Mouse (Mus musculus) midbrain, embryonic 14.5 days (tissue): Measurements from ENCODE around the gene Foxp2. TPM values are rescaled to one million over a fixed set of nuclear protein-coding genes. Genes with fewer than 3 reads are reported as not detected.

Source experiments
- ATAC-seq: fragments of 200-750 bp; cut with Nextera tagmentation; 2 replicates; pipeline ENCODE4 v1.8.0; 2017; ENCODE audit warnings: moderate number of reproducible peaks, moderate library complexity; ENCODE audit not compliant: low FRiP score, low TSS enrichment
- DNase-seq: peaks from one replicate; pipeline ENCODE4 v3.0.0-alpha.2; 2015
- H3K27ac ChIP-seq: fragments of 300-500 bp; sonication (generic); replicated peaks from 2 replicates; pipeline ENCODE4 v1.5.1; 2014; ENCODE audit warnings: mild to moderate bottlenecking, low read depth, low read length, moderate library complexity
- H3K27me3 ChIP-seq: fragments of 300-500 bp; sonication (generic); 2 replicates; pipeline ENCODE4 v1.6.1; 2014; ENCODE audit warnings: low read length, control low read depth, mixed read lengths; ENCODE audit not compliant: control insufficient read depth, insufficient read depth
- H3K36me3 ChIP-seq: fragments of 300-500 bp; sonication (generic); 2 replicates; pipeline ENCODE4 v1.6.1; 2014; ENCODE audit warnings: low read length, control low read depth; ENCODE audit not compliant: control insufficient read depth, insufficient read depth
- H3K4me1 ChIP-seq: fragments of 300-500 bp; sonication (generic); 2 replicates; pipeline ENCODE4 v1.6.1; 2014; ENCODE audit warnings: mild to moderate bottlenecking, antibody characterized with exemption, low read length, control low read depth; ENCODE audit not compliant: control insufficient read depth, insufficient read depth
- H3K4me2 ChIP-seq: fragments of 300-500 bp; sonication (generic); 2 replicates; pipeline ENCODE4 v1.6.1; 2014; ENCODE audit warnings: mild to moderate bottlenecking, low read length, moderate library complexity
- H3K4me3 ChIP-seq: fragments of 300-500 bp; sonication (generic); replicated peaks from 2 replicates; pipeline ENCODE4 v1.5.1; 2014; ENCODE audit warnings: low read depth, low read length
- H3K9ac ChIP-seq: fragments of 300-500 bp; sonication (generic); replicated peaks from 2 replicates; pipeline ENCODE4 v1.6.1; 2014; ENCODE audit warnings: mild to moderate bottlenecking, low read length, moderate library complexity
- H3K9me3 ChIP-seq: fragments of 300-500 bp; sonication (generic); 2 replicates; pipeline ENCODE4 v1.6.1; 2016; ENCODE audit warnings: low read length, control low read depth, mixed read lengths; ENCODE audit not compliant: control insufficient read depth
- WGBS: fragments of 180-500 bp; shearing (Covaris S2); extraction: QIAGEN DNeasy Blood & Tissue Kit; methylation state at CpG from one replicate; pipeline ENCODE4 v1.1.7; 2014; 5-methylcytosine and 5-hydroxymethylcytosine counted together
- polyA plus RNA-seq: library from polyadenylated mRNA; unstranded; fragments of >200 nt; fragmentation: Nextera tagmentation; extraction: Ambion mirVana; gene quantifications from 2 replicates; pipeline ENCODE4 v1.2.1, GENCODE M21; 2014

Foxp2 gene
- polyA plus RNA-seq, 1 experiment from 2014 or later = 106 TPM

DNA sequence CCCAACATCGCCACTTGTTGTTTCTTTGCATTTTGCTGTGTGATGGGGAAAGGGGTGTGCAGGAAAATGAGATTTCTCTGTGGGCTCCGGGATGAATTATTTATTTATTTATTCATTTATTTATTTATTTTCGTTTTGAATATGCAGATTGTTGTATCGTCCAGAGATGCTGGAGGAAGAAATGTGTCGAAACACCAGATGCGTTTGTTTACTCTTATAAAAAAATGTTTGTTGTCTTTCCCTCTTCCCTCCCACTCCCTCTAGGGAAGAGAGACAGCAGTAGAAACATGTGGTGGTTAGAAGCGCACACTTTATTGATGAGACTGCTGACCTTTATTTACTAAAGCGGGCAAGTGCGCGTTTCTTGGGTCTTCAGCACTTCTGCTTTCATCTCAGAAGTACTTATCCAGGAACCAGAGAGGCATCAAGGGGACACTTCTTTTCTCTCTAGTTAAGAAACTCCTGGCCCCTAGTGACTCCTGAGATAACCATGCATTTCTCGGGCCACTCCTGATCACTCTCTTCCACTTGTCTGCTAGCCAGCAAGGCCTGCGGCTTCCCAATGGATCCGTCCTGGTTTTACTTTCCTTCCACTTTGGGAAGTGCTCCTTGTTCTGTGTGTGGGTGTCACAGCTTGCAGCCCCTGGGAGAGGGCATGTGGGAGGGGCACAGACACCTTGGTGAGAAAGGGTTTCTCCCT lies 972 bp downstream of the Foxp2 start:
- H3K27me3 ChIP-seq = no peaks in the 10 kb centered on the region
- peaks cover 23% of the 10 kb centered on the region for H3K4me1 ChIP-seq
- H3K4me2 ChIP-seq = peak overlapping the region; percentile 98
- H3K36me3 ChIP-seq = no peaks in the 10 kb centered on the region
- H3K9me3 ChIP-seq = no peaks in the 10 kb centered on the region
- WGBS = 3% methylated on average over 13 of the region's 13 CpGs
- H3K4me3 ChIP-seq = peak overlapping the region; percentile 73
- no peak overlapping the region for H3K27ac ChIP-seq
- H3K9ac ChIP-seq = peak overlapping the region; percentile 71
- ATAC-seq = no peak
- DNase-seq = peak; percentile 40

DNA sequence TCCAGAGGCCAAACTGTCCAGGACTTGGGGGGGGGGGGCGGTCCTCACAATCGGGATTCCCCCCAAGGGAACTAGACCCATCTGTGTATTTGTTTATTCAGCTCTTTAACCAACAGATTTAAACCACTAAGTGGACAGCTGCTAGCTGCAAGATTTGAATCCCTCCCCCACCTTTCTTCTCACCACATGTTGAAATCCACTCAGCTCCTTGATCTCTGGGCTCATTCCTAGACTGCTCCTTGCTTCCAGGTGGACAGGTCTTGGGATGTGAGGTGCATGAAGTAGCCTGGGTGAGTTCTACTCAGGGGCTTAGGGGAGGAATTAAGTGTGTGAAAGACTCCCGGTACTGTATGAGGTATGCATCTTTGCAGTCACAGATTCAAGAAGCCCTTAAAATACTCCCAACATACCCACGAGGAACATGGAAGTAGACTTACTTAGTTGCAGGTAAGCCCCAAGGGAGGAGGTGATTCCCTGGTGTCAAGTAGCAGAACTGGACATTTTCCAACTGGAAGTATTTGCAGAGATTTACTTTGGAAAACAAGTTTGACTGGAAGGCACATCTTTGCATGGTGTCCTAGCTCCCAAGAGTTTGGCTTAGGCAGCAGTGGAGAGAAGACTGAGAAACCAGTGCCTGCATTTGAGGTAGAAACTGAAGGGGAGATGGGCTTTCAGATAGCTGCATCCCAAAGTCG lies 2.3 kb downstream of the Foxp2 start:
- Histone ChIP-seq H3K4me2 (peak overlapping the region; percentile 98), H3K4me1 (peaks cover 22% of the 10 kb centered on the region), H3K27ac (no peak overlapping the region), H3K27me3 (no peaks in the 10 kb centered on the region), H3K4me3 (no peak overlapping the region; the same call in 1 of the 2 replicates), H3K36me3 (no peaks in the 10 kb centered on the region), H3K9me3 (no peaks in the 10 kb centered on the region), H3K9ac (no peak overlapping the region)
- DNase-seq (peak; percentile 6), ATAC-seq (no peak)
- WGBS = 57% methylated on average over 5 of the region's 5 CpGs

DNA sequence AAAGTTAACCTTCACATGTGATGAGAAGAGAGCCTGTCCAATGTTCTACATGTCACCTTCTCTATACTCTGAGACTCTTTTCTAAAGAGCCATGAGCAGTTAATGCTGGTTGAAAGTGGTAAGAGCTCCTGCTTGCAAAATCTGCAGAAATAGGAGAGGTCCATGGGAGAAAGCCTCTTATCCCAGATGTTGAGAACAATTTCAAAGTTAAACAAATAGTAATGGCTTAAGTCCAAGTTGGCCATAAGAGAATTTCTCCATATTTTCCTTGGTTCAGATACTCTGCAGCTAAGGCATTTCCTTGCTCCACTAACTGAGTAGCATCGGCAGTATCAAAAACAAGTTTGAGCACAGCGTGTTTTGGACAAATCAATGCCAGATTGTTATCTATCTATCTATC lies 13.9 kb downstream of the Foxp2 start:
- no peaks in the 10 kb centered on the region for H3K36me3 ChIP-seq
- no peak overlapping the region for H3K4me2 ChIP-seq
- ATAC-seq (no peak), DNase-seq (no peak)
- H3K4me1 ChIP-seq = no peaks in the 10 kb centered on the region
- H3K9me3 ChIP-seq = no peaks in the 10 kb centered on the region
- no peak overlapping the region for H3K9ac ChIP-seq
- no peaks in the 10 kb centered on the region for H3K27me3 ChIP-seq
- WGBS = 95% methylated on average over 2 of the region's 2 CpGs
- H3K27ac ChIP-seq = no peak overlapping the region
- H3K4me3 ChIP-seq = no peak overlapping the region

DNA sequence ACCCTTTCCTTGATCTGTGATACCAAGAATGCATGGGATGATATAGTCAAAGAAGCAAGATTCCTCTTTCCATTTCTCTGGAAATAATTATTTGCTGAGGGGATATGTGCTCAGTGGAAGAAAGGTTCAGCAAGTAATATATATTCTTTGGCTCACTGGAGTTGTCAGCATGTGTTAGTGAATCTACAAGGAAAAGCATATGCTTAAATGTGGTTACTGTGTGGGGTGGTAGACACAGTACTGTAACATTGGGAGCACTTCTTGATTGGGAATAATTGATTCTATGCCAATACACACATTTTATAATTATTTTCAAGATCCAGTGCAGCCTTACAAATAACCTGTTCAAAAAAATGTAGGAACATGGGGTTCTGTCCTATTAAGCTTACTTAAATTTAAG lies 21.6 kb downstream of the Foxp2 start:
- no peaks in the 10 kb centered on the region for H3K27me3 ChIP-seq
- H3K9ac ChIP-seq = no peak overlapping the region
- no peaks in the 10 kb centered on the region for H3K36me3 ChIP-seq
- H3K4me1 ChIP-seq = no peaks in the 10 kb centered on the region
- ATAC-seq = no peak
- no peak overlapping the region for H3K4me2 ChIP-seq
- H3K9me3 ChIP-seq = no peaks in the 10 kb centered on the region
- H3K27ac ChIP-seq = no peak overlapping the region
- no peak overlapping the region for H3K4me3 ChIP-seq
- DNase-seq = no peak

DNA sequence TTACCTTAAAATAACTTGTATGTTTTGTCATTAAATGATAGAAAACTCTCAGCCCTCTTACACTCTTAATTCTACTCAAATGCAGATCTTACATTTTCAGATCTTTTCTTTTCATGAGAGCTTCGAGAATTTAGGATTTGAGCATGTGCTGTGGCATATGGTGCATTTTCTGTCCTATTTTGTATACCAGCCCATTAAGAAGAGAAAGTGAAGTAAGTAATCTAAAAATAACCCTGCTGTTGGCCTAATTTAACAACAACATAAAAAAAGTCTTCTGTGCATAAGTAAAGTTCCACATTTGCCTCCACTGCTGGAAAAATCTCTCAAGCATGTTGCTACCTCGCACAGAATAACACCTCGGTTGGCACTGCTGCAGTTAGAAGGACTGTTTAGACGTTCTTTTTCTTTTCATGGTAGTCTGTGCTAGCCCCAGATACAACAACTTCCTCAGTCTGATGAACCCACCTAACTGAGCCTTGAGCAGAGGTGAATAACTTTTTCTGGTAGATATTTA lies 23.9 kb downstream of the Foxp2 start:
- no peak for ATAC-seq
- Histone ChIP-seq H3K27me3 (no peaks in the 10 kb centered on the region), H3K4me2 (no peak overlapping the region), H3K4me3 (no peak overlapping the region), H3K9ac (no peak overlapping the region), H3K9me3 (no peaks in the 10 kb centered on the region), H3K27ac (no peak overlapping the region), H3K36me3 (no peaks in the 10 kb centered on the region), H3K4me1 (no peaks in the 10 kb centered on the region)
- DNase-seq = no peak
- WGBS = 84% methylated on average over 4 of the region's 4 CpGs

DNA sequence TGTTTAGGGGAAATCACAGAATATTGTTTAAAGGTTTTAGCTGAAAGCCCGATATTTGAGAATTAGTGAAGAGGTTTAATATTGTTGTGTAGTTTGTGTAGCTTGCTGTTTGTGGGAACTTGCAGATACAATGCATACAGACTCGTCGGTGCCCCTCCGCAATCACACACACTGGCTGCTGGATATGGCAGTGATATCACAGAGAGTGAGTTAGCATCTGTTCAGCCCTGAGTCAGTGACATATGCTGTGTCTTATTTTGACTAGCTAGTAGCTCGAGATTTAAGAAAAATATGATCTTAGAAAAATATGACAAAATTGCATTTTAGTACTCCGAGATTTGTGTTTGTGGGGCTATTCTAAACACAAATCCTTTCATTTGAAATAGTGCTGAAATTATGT lies 49.9 kb downstream of the Foxp2 start:
- ATAC-seq (no peak), DNase-seq (no peak)
- Histone ChIP-seq H3K36me3 (no peaks in the 10 kb centered on the region), H3K9me3 (peaks cover 9% of the 10 kb centered on the region; the same call in 1 of the 2 replicates), H3K4me2 (no peak overlapping the region), H3K27me3 (no peaks in the 10 kb centered on the region), H3K4me1 (no peaks in the 10 kb centered on the region), H3K9ac (no peak overlapping the region), H3K27ac (no peak overlapping the region), H3K4me3 (no peak overlapping the region)
- WGBS = 88% methylated on average over 6 of the region's 6 CpGs

DNA sequence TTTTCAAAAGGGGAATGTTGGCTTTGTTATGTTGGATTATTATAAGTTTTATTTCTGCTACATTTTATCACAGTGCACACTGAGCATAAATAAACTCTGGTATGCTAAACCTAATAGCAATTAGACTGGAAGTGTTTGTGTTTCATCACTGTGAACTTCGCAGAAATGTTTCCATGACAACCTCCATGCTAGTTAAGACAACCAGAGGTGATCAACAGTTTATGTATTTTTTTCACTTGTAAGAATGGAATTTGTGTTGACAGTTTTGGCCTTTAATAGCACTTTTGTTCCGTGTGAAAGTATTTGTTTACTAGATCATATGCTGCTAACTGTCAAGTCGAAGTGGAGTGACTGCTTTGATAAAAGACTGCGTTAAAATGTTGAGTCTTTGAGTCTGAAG lies 51.6 kb downstream of the Foxp2 start:
- DNase-seq (no peak), ATAC-seq (no peak)
- H3K9me3 ChIP-seq = peaks cover 9% of the 10 kb centered on the region; the same call in 1 of the 2 replicates
- WGBS = 39% methylated on average over 4 of the region's 4 CpGs
- no peaks in the 10 kb centered on the region for H3K27me3 ChIP-seq
- H3K27ac ChIP-seq = no peak overlapping the region
- no peak overlapping the region for H3K4me3 ChIP-seq
- H3K4me2 ChIP-seq = no peak overlapping the region
- H3K36me3 ChIP-seq = no peaks in the 10 kb centered on the region
- no peaks in the 10 kb centered on the region for H3K4me1 ChIP-seq
- H3K9ac ChIP-seq = no peak overlapping the region

DNA sequence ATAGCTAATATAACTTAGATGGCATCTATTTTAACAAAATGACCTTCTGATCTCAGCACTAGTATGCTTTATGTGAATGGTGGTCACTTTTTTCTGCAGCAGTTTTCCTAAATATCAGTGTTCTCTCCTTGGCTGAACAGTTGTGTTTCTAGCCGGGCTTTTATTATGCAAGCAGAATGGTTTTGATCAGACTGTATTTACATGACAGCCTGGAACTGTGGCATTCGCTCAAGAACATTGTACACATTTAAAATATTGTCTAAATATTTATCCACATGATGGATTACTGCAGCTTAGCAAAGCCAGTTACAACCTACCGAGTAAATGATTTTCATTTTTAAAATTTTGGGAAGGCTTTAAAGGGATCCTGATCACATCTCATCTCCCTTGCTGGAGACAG lies 75.9 kb downstream of the Foxp2 start:
- H3K36me3 ChIP-seq = no peaks in the 10 kb centered on the region
- DNase-seq = no peak
- ATAC-seq = no peak
- peaks cover 4% of the 10 kb centered on the region; the same call in 1 of the 2 replicates for H3K9me3 ChIP-seq
- H3K4me3 ChIP-seq = no peak overlapping the region
- no peak overlapping the region for H3K27ac ChIP-seq
- H3K4me1 ChIP-seq = peaks cover 5% of the 10 kb centered on the region; the same call in 1 of the 2 replicates
- no peak overlapping the region for H3K4me2 ChIP-seq
- no peaks in the 10 kb centered on the region for H3K27me3 ChIP-seq
- 85% methylated on average over 3 of the region's 3 CpGs for WGBS
- H3K9ac ChIP-seq = no peak overlapping the region

DNA sequence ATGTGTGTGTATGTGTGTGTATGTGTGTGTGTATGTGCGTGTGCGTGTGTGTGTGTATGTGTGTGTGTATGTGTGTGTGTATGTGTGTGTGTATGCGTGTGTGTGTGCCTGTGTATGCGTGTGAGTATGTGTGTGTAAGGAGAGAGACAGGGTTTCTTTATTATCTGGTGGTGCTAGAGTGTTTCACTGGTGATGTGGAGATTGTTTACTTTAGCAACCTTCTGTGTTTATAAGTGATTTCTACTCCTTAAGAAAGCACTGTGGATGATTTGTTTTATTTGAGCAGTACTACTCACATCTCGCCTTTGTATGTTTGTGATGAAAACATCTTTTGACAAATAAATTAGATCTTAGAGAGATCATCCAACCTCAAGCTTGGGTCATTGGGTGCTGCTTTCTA lies 77.1 kb downstream of the Foxp2 start:
- Histone ChIP-seq H3K4me3 (no peak overlapping the region), H3K9ac (no peak overlapping the region), H3K27ac (no peak overlapping the region), H3K27me3 (no peaks in the 10 kb centered on the region), H3K9me3 (peaks cover 4% of the 10 kb centered on the region; the same call in 1 of the 2 replicates), H3K4me2 (no peak overlapping the region), H3K36me3 (no peaks in the 10 kb centered on the region), H3K4me1 (peaks cover 5% of the 10 kb centered on the region; the same call in 1 of the 2 replicates)
- ATAC-seq = no peak
- no peak for DNase-seq
- 79% methylated on average over 5 of the region's 5 CpGs for WGBS
